Mouse (Mus musculus): ENCODE results near the gene Pax7. TPM values are rescaled to one million over a fixed set of nuclear protein-coding genes. Genes with fewer than 3 reads are reported as not detected.

Gene Pax7
- total and polyA plus RNA-seq, 3 experiments: not detected

DNA sequence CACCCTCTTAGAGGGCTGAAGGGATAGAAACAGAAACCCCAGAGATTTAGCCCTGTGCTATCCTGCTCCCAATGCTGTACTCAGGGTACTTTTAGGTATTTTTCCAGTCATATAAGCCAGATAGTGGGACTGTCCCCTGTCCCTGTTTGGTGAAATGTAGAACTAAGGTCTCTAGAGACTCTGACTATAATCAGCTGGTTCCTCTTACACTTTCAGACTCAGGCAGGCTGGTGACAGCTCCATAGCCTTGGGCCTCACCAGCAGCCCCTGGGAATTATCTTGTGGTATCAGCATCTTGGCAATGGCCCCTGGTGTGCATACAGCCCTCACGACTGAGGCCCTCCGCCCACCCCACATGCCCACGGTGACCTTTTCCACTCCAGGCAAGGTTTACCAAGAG is 89.7 kb downstream of the Pax7 start (continued):
- TF ChIP-seq HCFC1 (IDR thresholded peaks at IDR 0.05; ENCODE audit: low read depth, low read length) (no peak), JUN (IDR thresholded peaks at IDR 0.05; ENCODE audit: insufficient read depth, low read depth, low read length) (no peak; the same call in 1 of the 2 replicates), ZC3H11A (IDR thresholded peaks at IDR 0.05; ENCODE audit: low read depth, low read length) (no peak), UBTF (IDR thresholded peaks at IDR 0.05; ENCODE audit: low read depth, low read length) (no peak), MAZ (IDR thresholded peaks at IDR 0.05; ENCODE audit: low read depth, low read length) (peak; percentile 53; the same call in 1 of the 2 replicates)

DNA sequence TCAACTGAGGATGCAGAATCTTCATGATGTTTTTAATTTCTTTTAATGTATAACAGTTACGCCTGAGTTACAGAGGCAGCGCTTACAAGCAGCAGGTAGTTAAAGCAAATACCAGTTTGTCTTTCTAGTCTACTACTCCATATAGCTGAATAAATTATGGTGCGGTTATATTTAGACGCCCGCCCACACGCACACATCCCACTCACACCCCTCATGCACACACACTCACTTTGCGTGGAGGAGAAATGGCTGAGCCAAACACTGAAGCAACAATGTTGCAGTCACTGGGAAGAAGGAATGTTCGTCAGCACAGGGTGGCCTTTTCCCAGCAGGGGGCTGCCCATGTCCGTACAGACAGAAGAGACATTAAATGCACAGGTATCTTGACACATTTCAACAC is 96.3 kb downstream of the Pax7 start:
- Histone ChIP-seq H3K4me2 (ENCODE audit: insufficient read depth, low read depth, poor library complexity, severe bottlenecking) (no peak overlapping the region), H3K9ac (ENCODE audit: insufficient read depth, low read depth) (no peak overlapping the region), H3K27me3 (replicated peaks) (peaks cover 69% of the 10 kb centered on the region), H3K4me3 (replicated peaks in 1 of 3; ENCODE audit: low read depth in 2 of 3, low read length in 2 of 3, poor library complexity in 1 of 3) (no peak overlapping the region), H3K27ac (ENCODE audit: insufficient read depth, low read depth) (no peak overlapping the region), H3K36me3 (replicated peaks in 1 of 2; ENCODE audit: control insufficient read depth in 1 of 2, insufficient read depth in 1 of 2, low read length in 1 of 2) (no peaks in the 10 kb centered on the region), H3K9me3 (replicated peaks; ENCODE audit: low read length) (peaks cover 8% of the 10 kb centered on the region), H3K4me1 (ENCODE audit: control insufficient read depth in 1 of 2, insufficient read depth in 2 of 2) (no peaks in the 10 kb centered on the region), H3K79me2 (replicated peaks; ENCODE audit: control insufficient read depth, extremely low read depth, insufficient read depth, poor library complexity, severe bottlenecking) (no peaks in the 10 kb centered on the region)
- no peak for DNase-seq (ENCODE audit: extremely low read depth)
- dilution Hi-C loops (cut with MboI; ENCODE audit: extremely low pct_ligation_motif_present, extremely low pct_unique_long_range_greater_than_20kb, low sequenced_read_pairs) (no loop called here), in situ Hi-C loops (cut with MboI; ENCODE audit: low pct_ligation_motif_present, low pct_unique_long_range_greater_than_20kb, low sequenced_read_pairs) (no loop called here)
- TF ChIP-seq GABPA (IDR thresholded peaks at IDR 0.05; ENCODE audit: insufficient replicate concordance, low read depth, low read length) (no peak), E2F4 (IDR thresholded peaks at IDR 0.05; ENCODE audit: insufficient replicate concordance, low read depth, low read length) (no peak), USF2 (conservative IDR thresholded peaks at IDR 0.05; ENCODE audit: low read depth, low read length) (no peak), HCFC1 (IDR thresholded peaks at IDR 0.05; ENCODE audit: low read depth, low read length) (no peak), ETS1 (conservative IDR thresholded peaks at IDR 0.05; ENCODE audit: low read depth, low read length) (no peak), NELFE (IDR thresholded peaks at IDR 0.05; ENCODE audit: low read depth, low read length) (no peak), SMC3 (IDR thresholded peaks at IDR 0.05; ENCODE audit: low read depth, low read length) (no peak), KAT2A (IDR thresholded peaks at IDR 0.05; ENCODE audit: insufficient replicate concordance, low read length) (no peak), RAD21 (IDR thresholded peaks at IDR 0.05; ENCODE audit: low read depth, low read length) (no peak), TBP (conservative IDR thresholded peaks at IDR 0.05; ENCODE audit: low read depth, low read length) (no peak), MAFK (IDR thresholded peaks at IDR 0.05; ENCODE audit: insufficient replicate concordance, low read length) (no peak), PAX5 (IDR thresholded peaks at IDR 0.05; ENCODE audit: low read length) (no peak), MYC (IDR thresholded peaks at IDR 0.05; ENCODE audit: low read depth, low read length) (no peak), MAX (IDR thresholded peaks at IDR 0.05; ENCODE audit: low read length) (no peak), ELF1 (IDR thresholded peaks at IDR 0.05; ENCODE audit: low read depth, low read length) (no peak), NRF1 (IDR thresholded peaks at IDR 0.05; ENCODE audit: low read depth, low read length) (no peak), BHLHE40 (IDR thresholded peaks at IDR 0.05; ENCODE audit: low read depth, low read length) (no peak), ZNF384 (IDR thresholded peaks at IDR 0.05; ENCODE audit: low read depth, low read length) (no peak), USF1 (IDR thresholded peaks at IDR 0.05; ENCODE audit: low read depth, low read length) (no peak)

All from CH12.LX (cell line).